Mouse (Mus musculus) ovary, postnatal 10 days (tissue): Measurements from ENCODE around the gene Agpat3.

Source experiments
- DNase-seq: peaks from one replicate; pipeline ENCODE4 v3.0.0; 2022; ENCODE audit warnings: low spot score

Agpat3 gene

GRCm38 (mm10) chr10:78351887-78352665 lies at the start of gene Agpat3:
Gene Agpat3, minus strand, starts transcription at chr10:78352489.
- DNase-seq = peak; percentile 57

- no peak for DNase-seq
Observed at GRCm38 (mm10) chr10:78401127-78401526, 48.8 kb upstream of the Agpat3 start.

GRCm38 (mm10) chr10:78399090-78399657 lies 46.9 kb upstream of the Agpat3 start:
- no peak for DNase-seq

GRCm38 (mm10) chr10:78396625-78396885 lies 44.3 kb upstream of the Agpat3 start:
- DNase-seq = no peak

GRCm38 (mm10) chr10:78395819-78396624 lies 43.7 kb upstream of the Agpat3 start:
- peak; percentile 96 for DNase-seq

- DNase-seq = no peak
Observed at GRCm38 (mm10) chr10:78395377-78395776, 43.1 kb upstream of the Agpat3 start.

GRCm38 (mm10) chr10:78392072-78392471 lies 39.8 kb upstream of the Agpat3 start:
- DNase-seq = peak; percentile 71

- no peak for DNase-seq
Observed at GRCm38 (mm10) chr10:78390982-78391470, 38.7 kb upstream of the Agpat3 start.

GRCm38 (mm10) chr10:78388216-78388980 lies 36.1 kb upstream of the Agpat3 start:
- no peak for DNase-seq

GRCm38 (mm10) chr10:78385520-78385919 lies 33.2 kb upstream of the Agpat3 start:
- no peak for DNase-seq

- no peak for DNase-seq
Observed at GRCm38 (mm10) chr10:78383567-78383966, 31.3 kb upstream of the Agpat3 start.

GRCm38 (mm10) chr10:78378516-78378915 lies 26.2 kb upstream of the Agpat3 start:
- DNase-seq = no peak

- no peak for DNase-seq
Observed at GRCm38 (mm10) chr10:78372681-78373668, 20.7 kb upstream of the Agpat3 start.

GRCm38 (mm10) chr10:78371746-78372145 lies 19.5 kb upstream of the Agpat3 start:
- no peak for DNase-seq

GRCm38 (mm10) chr10:78367586-78367985 lies 15.3 kb upstream of the Agpat3 start:
- DNase-seq = no peak

- DNase-seq = no peak
Observed at GRCm38 (mm10) chr10:78366851-78367312, 14.6 kb upstream of the Agpat3 start.

GRCm38 (mm10) chr10:78366195-78366834 lies 14.0 kb upstream of the Agpat3 start:
- no peak for DNase-seq

- no peak for DNase-seq
Observed at GRCm38 (mm10) chr10:78365555-78365954, 13.3 kb upstream of the Agpat3 start.

- no peak for DNase-seq
Observed at GRCm38 (mm10) chr10:78364106-78364505, 11.8 kb upstream of the Agpat3 start.

GRCm38 (mm10) chr10:78363366-78363765 lies 11.1 kb upstream of the Agpat3 start:
- DNase-seq = no peak
